Mouse (Mus musculus) ES-Bruce4 (cell line): ENCODE measurements at regions not wholly inside any gene's neighbourhood (a gene's known extent, or its start where the extent isn't known, plus 50 kb on each side); places are given as distances from the start of the nearest gene placed in this dataset.

Experiments
- CTCF ChIP-seq: IDR thresholded peaks from one replicate; pipeline ENCODE4 v1.8.1; 2011; ENCODE audit warnings: low read depth, low read length
- EP300 ChIP-seq: IDR thresholded peaks from 2 replicates; pipeline ENCODE4 v1.6.1; 2011; ENCODE audit warnings: low read depth, low read length; ENCODE audit not compliant: insufficient read depth
- POLR2A ChIP-seq: IDR thresholded peaks from one replicate; pipeline ENCODE4 v1.8.1; 2011; ENCODE audit warnings: low read length; ENCODE audit not compliant: insufficient read depth

DNA sequence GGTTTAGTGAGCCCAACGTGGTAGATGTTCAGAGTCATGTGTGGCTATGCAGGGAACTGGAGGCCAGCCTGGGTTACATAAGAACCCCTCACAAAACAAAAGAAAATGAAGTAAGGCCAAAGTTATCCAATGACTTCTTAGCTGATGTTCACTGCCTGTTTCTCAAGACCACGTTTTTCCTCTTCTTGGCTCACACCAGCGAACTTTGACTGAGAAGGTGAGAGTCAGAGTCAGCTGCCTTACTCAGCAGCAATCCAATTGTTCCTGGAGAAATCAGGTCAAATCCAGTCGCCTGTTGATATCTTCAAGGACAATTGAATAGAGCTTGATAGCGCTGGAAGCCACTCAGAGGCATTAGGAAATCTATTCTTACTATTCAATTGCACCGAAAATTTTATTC lies 142.0 kb upstream of the Mast4 start:
- TF ChIP-seq POLR2A (no peak), CTCF (no peak), EP300 (no peak)
